Mouse (Mus musculus): ENCODE data around the gene Megf9.

DNA sequence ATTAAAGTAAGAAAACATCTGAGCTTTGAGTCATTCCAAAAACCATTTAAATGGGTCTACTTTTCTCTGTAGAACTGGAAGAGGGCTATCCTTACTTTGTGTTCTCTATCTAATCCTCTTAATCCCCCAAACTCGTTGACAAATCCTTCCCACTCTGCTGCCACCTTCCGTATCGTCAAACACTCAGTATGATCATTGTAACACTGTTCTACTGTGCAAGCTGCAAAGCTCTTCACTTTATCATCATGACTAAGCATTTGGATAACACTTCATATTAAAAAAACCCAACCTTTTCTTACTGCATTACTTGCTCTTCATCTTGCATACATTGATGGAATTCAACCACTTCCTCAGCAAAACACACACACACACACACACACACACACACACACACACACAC lies 28.8 kb downstream of the Megf9 start:
- TF ChIP-seq CTCF (IDR thresholded peaks at IDR 0.05; ENCODE audit: control insufficient read depth, insufficient read depth, insufficient read length): no peak
- no peak for TF ChIP-seq MYOD1 (IDR thresholded peaks at IDR 0.05; ENCODE audit: control insufficient read depth, insufficient read length, low read depth)
- TF ChIP-seq MAX (IDR thresholded peaks at IDR 0.05): no peak
- TF ChIP-seq USF1 (IDR thresholded peaks at IDR 0.05; ENCODE audit: low read depth): no peak
- TF ChIP-seq FOSL1 (IDR thresholded peaks at IDR 0.05; ENCODE audit: insufficient read depth, low read length, poor library complexity, severe bottlenecking): no peak
- no peak for TF ChIP-seq CEBPB (IDR thresholded peaks at IDR 0.05; ENCODE audit: low read depth)
- TF ChIP-seq MYOG (IDR thresholded peaks at IDR 0.05; ENCODE audit: control insufficient read depth, extremely low read depth, insufficient read length): no peak

All from C2C12 (cell line).